Mouse (Mus musculus): ENCODE data around the gene Cep83. TPM values are rescaled to one million over a fixed set of nuclear protein-coding genes. Genes with fewer than 3 reads are reported as not detected.

Cep83 gene
- polyA plus RNA-seq, 1 experiment, result 7.7 TPM

DNA sequence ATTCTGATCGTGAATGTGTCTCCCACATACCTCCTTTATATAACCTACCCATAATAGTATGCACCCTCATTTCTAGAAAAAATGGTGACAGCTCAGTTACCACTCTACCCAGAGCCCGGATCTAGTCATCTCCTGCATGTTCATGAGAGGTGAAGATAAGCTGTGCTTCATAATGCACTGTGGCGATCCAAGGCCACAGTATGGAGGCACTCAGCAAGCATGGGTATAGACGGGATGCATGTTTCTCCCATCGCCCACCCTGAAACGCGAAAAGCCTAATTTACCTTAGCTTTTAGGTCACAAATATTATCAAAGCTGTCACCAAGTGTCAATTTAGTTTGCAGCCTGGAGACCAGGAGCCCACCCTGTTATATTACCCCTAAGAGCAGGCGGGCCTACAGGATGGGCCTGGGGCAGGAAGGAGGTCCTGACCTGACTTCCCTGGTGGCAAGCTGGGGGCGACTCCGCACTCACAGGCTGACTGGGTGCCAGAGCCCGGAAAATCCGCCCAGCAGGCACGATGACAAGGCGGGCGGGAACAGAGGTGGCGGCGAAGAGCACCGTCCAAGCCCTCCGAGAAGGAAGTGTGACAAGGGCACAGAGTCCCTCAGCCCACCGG is 544 bp upstream of the Cep83 start:
- peak overlapping the region; percentile 87 for H3K4me3 ChIP-seq (ENCODE audit: control insufficient read depth, insufficient read depth, low read length)
- H3K4me1 ChIP-seq (replicated peaks; ENCODE audit: control insufficient read depth, insufficient read depth, low read length), result peaks cover 4% of the 10 kb centered on the region
- DNase-seq, result no peak
- H3K27me3 ChIP-seq (ENCODE audit: control insufficient read depth, insufficient read depth, low read length), result no peaks in the 10 kb centered on the region
- TF ChIP-seq CTCF (IDR thresholded peaks at IDR 0.05; ENCODE audit: borderline replicate concordance, control insufficient read depth, extremely low read depth, insufficient read depth, low read length, poor library complexity) (no peak), POLR2A (IDR thresholded peaks at IDR 0.05; ENCODE audit: control insufficient read depth, extremely low read depth, insufficient read depth, low read length, poor library complexity) (no peak)
- WGBS, result under 1% methylated on average over 20 of the region's 20 CpGs
- peak overlapping the region; percentile 81 for H3K27ac ChIP-seq (ENCODE audit: control insufficient read depth, insufficient read depth, low read length)
- no peaks in the 10 kb centered on the region for H3K36me3 ChIP-seq (ENCODE audit: control insufficient read depth, insufficient read depth, low read length)

DNA sequence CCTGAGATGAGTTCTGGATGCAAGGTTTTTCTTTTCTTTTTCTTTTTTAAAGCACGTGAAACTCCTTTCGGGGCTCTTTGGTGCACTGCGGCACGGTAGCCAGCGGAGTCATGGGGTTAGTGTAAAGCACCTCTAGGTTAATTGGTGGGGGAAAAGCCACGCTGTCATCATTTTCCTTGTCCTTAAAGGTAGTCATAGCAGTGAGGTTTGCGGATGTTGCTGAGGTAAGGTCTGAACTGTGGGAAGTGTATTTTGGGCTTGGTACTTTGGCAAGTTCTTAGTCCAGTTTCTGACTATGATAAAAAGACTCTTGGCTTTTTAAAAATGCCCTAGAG is 689 bp downstream of the Cep83 start:
- peak overlapping the region; percentile 3; the same call in 1 of the 2 replicates for H3K27ac ChIP-seq (ENCODE audit: control insufficient read depth, insufficient read depth, low read length)
- no peaks in the 10 kb centered on the region for H3K36me3 ChIP-seq (ENCODE audit: control insufficient read depth, insufficient read depth, low read length)
- peaks cover 4% of the 10 kb centered on the region for H3K4me1 ChIP-seq (replicated peaks; ENCODE audit: control insufficient read depth, insufficient read depth, low read length)
- H3K4me3 ChIP-seq (ENCODE audit: control insufficient read depth, insufficient read depth, low read length), result peak overlapping the region; percentile 87
- TF ChIP-seq CTCF (IDR thresholded peaks at IDR 0.05; ENCODE audit: borderline replicate concordance, control insufficient read depth, extremely low read depth, insufficient read depth, low read length, poor library complexity) (no peak), POLR2A (IDR thresholded peaks at IDR 0.05; ENCODE audit: control insufficient read depth, extremely low read depth, insufficient read depth, low read length, poor library complexity) (no peak)
- H3K27me3 ChIP-seq (ENCODE audit: control insufficient read depth, insufficient read depth, low read length), result no peaks in the 10 kb centered on the region
- DNase-seq, result no peak
- WGBS, result under 1% methylated on average over 7 of the region's 7 CpGs

DNA sequence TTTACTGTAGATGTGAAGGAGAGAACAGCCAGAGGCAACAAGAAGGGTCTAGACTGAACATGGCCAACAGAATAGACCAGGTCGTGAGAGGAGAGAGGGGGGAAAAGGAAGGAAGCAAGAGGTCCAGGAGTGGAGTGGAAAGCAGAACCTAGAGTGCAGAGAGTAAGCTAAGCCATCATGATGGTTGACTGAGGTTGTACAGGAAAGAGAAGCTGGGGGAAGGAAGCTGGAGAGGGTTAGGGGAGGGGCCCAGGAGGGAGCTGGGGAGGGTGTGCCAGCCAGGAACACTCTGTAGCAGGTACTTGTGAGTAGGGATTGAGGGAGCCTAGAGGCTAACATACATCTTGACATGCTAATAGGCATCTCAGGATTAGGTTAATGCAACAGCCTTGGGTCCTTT is 1.9 kb downstream of the Cep83 start:
- peaks cover 4% of the 10 kb centered on the region for H3K4me1 ChIP-seq (replicated peaks; ENCODE audit: control insufficient read depth, insufficient read depth, low read length)
- peak; percentile 3 for DNase-seq

DNA sequence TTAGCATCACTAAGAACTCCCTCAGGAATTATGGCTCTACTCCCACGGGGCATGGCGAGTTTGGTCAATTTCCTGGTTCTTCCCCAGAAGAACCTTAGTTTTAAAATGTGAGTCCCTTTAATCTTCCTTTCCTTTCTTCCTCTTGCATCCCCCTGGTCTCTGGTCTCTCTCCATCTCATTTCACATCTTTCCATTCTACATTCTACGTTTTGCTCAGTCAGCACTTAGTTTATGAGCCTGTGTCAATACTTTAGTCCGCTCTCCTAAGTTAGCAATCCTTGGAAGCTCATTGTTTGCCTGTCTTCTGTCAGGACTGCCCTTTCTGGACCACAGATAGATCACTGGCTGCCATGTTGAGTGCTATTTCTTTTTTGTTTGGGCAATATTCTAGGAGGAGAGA is 3.7 kb downstream of the Cep83 start:
- TF ChIP-seq POLR2A (IDR thresholded peaks at IDR 0.05; ENCODE audit: control insufficient read depth, extremely low read depth, insufficient read depth, low read length, poor library complexity) (no peak), CTCF (IDR thresholded peaks at IDR 0.05; ENCODE audit: borderline replicate concordance, control insufficient read depth, extremely low read depth, insufficient read depth, low read length, poor library complexity) (no peak)
- Histone ChIP-seq H3K36me3 (ENCODE audit: control insufficient read depth, insufficient read depth, low read length) (no peaks in the 10 kb centered on the region), H3K4me1 (replicated peaks; ENCODE audit: control insufficient read depth, insufficient read depth, low read length) (peaks cover 4% of the 10 kb centered on the region), H3K27me3 (ENCODE audit: control insufficient read depth, insufficient read depth, low read length) (no peaks in the 10 kb centered on the region), H3K27ac (ENCODE audit: control insufficient read depth, insufficient read depth, low read length) (no peak overlapping the region), H3K4me3 (ENCODE audit: control insufficient read depth, insufficient read depth, low read length) (no peak overlapping the region)
- WGBS, result over 99% methylated on average over 4 of the region's 4 CpGs
- DNase-seq, result no peak

More for the DNA sequence above, 1.9 kb downstream of the Cep83 start:
- no peaks in the 10 kb centered on the region for H3K27me3 ChIP-seq (ENCODE audit: control insufficient read depth, insufficient read depth, low read length)
- no peaks in the 10 kb centered on the region for H3K36me3 ChIP-seq (ENCODE audit: control insufficient read depth, insufficient read depth, low read length)
- 18% methylated on average over 1 of the region's 1 CpGs for WGBS
- TF ChIP-seq CTCF (IDR thresholded peaks at IDR 0.05; ENCODE audit: borderline replicate concordance, control insufficient read depth, extremely low read depth, insufficient read depth, low read length, poor library complexity), result no peak
- no peak for TF ChIP-seq POLR2A (IDR thresholded peaks at IDR 0.05; ENCODE audit: control insufficient read depth, extremely low read depth, insufficient read depth, low read length, poor library complexity)
- no peak overlapping the region for H3K4me3 ChIP-seq (ENCODE audit: control insufficient read depth, insufficient read depth, low read length)
- no peak overlapping the region for H3K27ac ChIP-seq (ENCODE audit: control insufficient read depth, insufficient read depth, low read length)

DNA sequence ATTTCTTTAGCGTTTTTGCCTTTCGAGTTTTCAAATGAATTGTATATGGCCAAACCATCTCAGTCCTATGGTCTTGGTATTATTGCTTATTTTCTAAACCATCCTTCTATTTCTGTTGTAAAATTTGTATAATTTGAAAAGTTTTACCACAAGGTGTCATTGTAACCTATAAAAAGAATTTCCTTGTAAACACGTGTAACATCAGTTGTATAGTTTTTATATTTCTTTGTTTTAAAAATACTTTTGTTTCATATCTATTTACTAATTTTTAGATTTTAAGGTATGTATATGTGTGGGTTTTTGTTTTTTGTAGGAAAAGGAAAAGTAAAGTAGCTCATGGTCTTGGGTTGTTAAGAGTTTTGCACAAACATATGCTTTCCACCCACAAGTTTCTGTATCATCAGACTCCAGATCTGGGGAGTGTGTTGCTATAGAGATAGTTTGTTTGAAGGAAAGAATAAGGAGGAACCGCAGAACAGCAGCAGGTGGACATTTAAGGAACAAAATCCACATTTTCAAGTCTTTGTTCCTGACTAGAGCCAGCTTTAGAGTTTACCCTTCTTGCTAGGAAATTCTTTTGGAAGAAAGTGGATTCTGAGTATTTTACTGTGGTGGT is 17.3 kb downstream of the Cep83 start:
- H3K27me3 ChIP-seq (ENCODE audit: control insufficient read depth, insufficient read depth, low read length), result no peaks in the 10 kb centered on the region
- H3K4me1 ChIP-seq (replicated peaks; ENCODE audit: control insufficient read depth, insufficient read depth, low read length), result no peaks in the 10 kb centered on the region
- no peaks in the 10 kb centered on the region for H3K36me3 ChIP-seq (ENCODE audit: control insufficient read depth, insufficient read depth, low read length)
- H3K4me3 ChIP-seq (ENCODE audit: control insufficient read depth, insufficient read depth, low read length), result no peak overlapping the region
- no peak for TF ChIP-seq POLR2A (IDR thresholded peaks at IDR 0.05; ENCODE audit: control insufficient read depth, extremely low read depth, insufficient read depth, low read length, poor library complexity)
- WGBS, result 56% methylated on average over 4 of the region's 4 CpGs
- H3K27ac ChIP-seq (ENCODE audit: control insufficient read depth, insufficient read depth, low read length), result no peak overlapping the region
- no peak for DNase-seq

DNA sequence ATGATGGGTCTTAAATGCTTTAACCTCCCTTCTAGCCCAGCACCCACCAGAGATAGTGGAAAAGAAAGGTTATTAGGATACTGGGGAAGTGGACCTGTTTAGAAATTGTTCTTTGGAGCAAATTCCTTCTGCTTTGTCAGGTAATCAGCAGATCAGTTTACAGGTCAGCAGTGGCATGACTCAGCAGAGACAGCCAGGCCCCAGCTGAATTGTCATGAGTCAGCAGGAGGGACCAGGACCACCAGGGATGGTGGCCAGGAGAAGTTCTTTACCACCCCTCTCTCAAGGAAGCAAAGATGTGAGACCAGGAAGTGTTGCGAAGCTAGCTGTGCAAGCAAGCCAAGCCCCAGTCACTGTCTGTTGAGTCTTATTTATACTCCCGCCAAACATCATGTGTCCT is 18.2 kb downstream of the Cep83 start:
- H3K4me1 ChIP-seq (replicated peaks; ENCODE audit: control insufficient read depth, insufficient read depth, low read length), result no peaks in the 10 kb centered on the region
- H3K36me3 ChIP-seq (ENCODE audit: control insufficient read depth, insufficient read depth, low read length), result no peaks in the 10 kb centered on the region
- no peak for DNase-seq
- H3K4me3 ChIP-seq (ENCODE audit: control insufficient read depth, insufficient read depth, low read length), result no peak overlapping the region
- WGBS, result 96% methylated on average over 2 of the region's 2 CpGs
- H3K27me3 ChIP-seq (ENCODE audit: control insufficient read depth, insufficient read depth, low read length), result no peaks in the 10 kb centered on the region
- TF ChIP-seq POLR2A (IDR thresholded peaks at IDR 0.05; ENCODE audit: control insufficient read depth, extremely low read depth, insufficient read depth, low read length, poor library complexity) (no peak), CTCF (IDR thresholded peaks at IDR 0.05; ENCODE audit: borderline replicate concordance, control insufficient read depth, extremely low read depth, insufficient read depth, low read length, poor library complexity) (no peak)
- no peak overlapping the region for H3K27ac ChIP-seq (ENCODE audit: control insufficient read depth, insufficient read depth, low read length)

Data from thymus, adult 2 months (tissue).